Mouse (Mus musculus) hindbrain, postnatal 0 days (tissue): Measurements from ENCODE around the gene Med17. TPM values are rescaled to one million over a fixed set of nuclear protein-coding genes. Genes with fewer than 3 reads are reported as not detected.

Source experiments
- ATAC-seq: fragments of 200-750 bp; cut with Nextera tagmentation; 2 replicates; pipeline ENCODE4 v1.8.0; 2017; ENCODE audit warnings: mild to moderate bottlenecking, moderate TSS enrichment, moderate library complexity
- DNase-seq: peaks from one replicate; pipeline ENCODE4 v3.0.0-alpha.2; 2015; ENCODE audit warnings: low spot score
- H3K27ac ChIP-seq: fragments of 300-500 bp; sonication (generic); 2 replicates; pipeline ENCODE4 v1.5.1; 2014; ENCODE audit warnings: mild to moderate bottlenecking
- H3K27me3 ChIP-seq: fragments of 300-500 bp; sonication (generic); 2 replicates; pipeline ENCODE4 v1.6.1; 2014; ENCODE audit warnings: low read length, mixed read lengths; ENCODE audit not compliant: insufficient read depth
- H3K36me3 ChIP-seq: fragments of 300-500 bp; sonication (generic); 2 replicates; pipeline ENCODE4 v1.6.1; 2014; ENCODE audit warnings: low read length, mixed read lengths; ENCODE audit not compliant: insufficient read depth
- H3K4me1 ChIP-seq: fragments of 300-500 bp; sonication (generic); 2 replicates; pipeline ENCODE4 v1.6.1; 2014; ENCODE audit warnings: antibody characterized with exemption, low read length, mixed read lengths; ENCODE audit not compliant: insufficient read depth
- H3K4me2 ChIP-seq: fragments of 300-500 bp; sonication (generic); 2 replicates; pipeline ENCODE4 v1.6.1; 2014; ENCODE audit warnings: low read depth, mild to moderate bottlenecking, low read length, moderate library complexity, mixed read lengths
- H3K4me3 ChIP-seq: fragments of 300-500 bp; sonication (generic); 2 replicates; pipeline ENCODE4 v1.5.1; 2014; ENCODE audit warnings: low read length
- H3K9ac ChIP-seq: fragments of 300-500 bp; sonication (generic); replicated peaks from 2 replicates; pipeline ENCODE4 v1.6.1; 2014; ENCODE audit warnings: mild to moderate bottlenecking, low read length, moderate library complexity, mixed read lengths
- H3K9me3 ChIP-seq: fragments of 300-500 bp; sonication (generic); 2 replicates; pipeline ENCODE4 v1.6.1; 2016; ENCODE audit warnings: low read length, mixed read lengths
- CTCF ChIP-seq: IDR thresholded peaks from 2 replicates; pipeline ENCODE4 v1.5.1; 2016; ENCODE audit warnings: antibody characterized with exemption, control low read depth, low read depth
- WGBS: fragments of 180-500 bp; shearing (Covaris S2); extraction: QIAGEN DNeasy Blood & Tissue Kit; methylation state at CpG from one replicate; pipeline ENCODE4 v1.1.7; 2014; 5-methylcytosine and 5-hydroxymethylcytosine counted together
- polyA plus RNA-seq: library from polyadenylated mRNA; unstranded; fragments of >200 nt; fragmentation: Nextera tagmentation; extraction: Ambion mirVana; gene quantifications from 2 replicates; pipeline ENCODE4 v1.2.1, GENCODE M21; 2015
- total RNA-seq: library from RNA; depleted of rRNA; stranded (reverse); fragments of >200 nt; gene quantifications from 2 replicates; pipeline ENCODE4 v1.2.3, GENCODE M21; 2014

Gene Med17
- total and polyA plus RNA-seq, 2 experiments from 2014 or later = 19.0 to 21.9 TPM

- H3K27me3 ChIP-seq = no peaks in the 10 kb centered on the region
- H3K4me2 ChIP-seq = no peak overlapping the region
- H3K9me3 ChIP-seq = no peaks in the 10 kb centered on the region
- peaks cover 6% of the 10 kb centered on the region; the same call in 1 of the 2 replicates for H3K36me3 ChIP-seq
- H3K4me3 ChIP-seq = no peak overlapping the region
- no peak for DNase-seq
- H3K4me1 ChIP-seq = no peaks in the 10 kb centered on the region
- H3K27ac ChIP-seq = no peak overlapping the region
- H3K9ac ChIP-seq = no peak overlapping the region
- no peak for ATAC-seq
- WGBS = 92% methylated on average over 6 of the region's 6 CpGs
- TF ChIP-seq CTCF = no peak
These were observed 9.5 kb upstream of the Med17 start for GRCm38 (mm10) chr9:15289251-15289650.

GRCm38 (mm10) chr9:15288402-15288801 is 8.7 kb upstream of the Med17 start:
- WGBS = 92% methylated on average over 3 of the region's 3 CpGs
- ATAC-seq = no peak
- H3K27ac ChIP-seq = no peak overlapping the region
- no peak for DNase-seq
- no peaks in the 10 kb centered on the region for H3K4me1 ChIP-seq
- H3K4me3 ChIP-seq = no peak overlapping the region
- peaks cover 6% of the 10 kb centered on the region; the same call in 1 of the 2 replicates for H3K36me3 ChIP-seq
- H3K9me3 ChIP-seq = no peaks in the 10 kb centered on the region
- H3K4me2 ChIP-seq = no peak overlapping the region
- H3K9ac ChIP-seq = no peak overlapping the region
- TF ChIP-seq CTCF = no peak
- H3K27me3 ChIP-seq = no peaks in the 10 kb centered on the region

GRCm38 (mm10) chr9:15287846-15288245 is 8.1 kb upstream of the Med17 start:
- Histone ChIP-seq H3K27ac (no peak overlapping the region), H3K4me3 (no peak overlapping the region), H3K9ac (no peak overlapping the region), H3K36me3 (peaks cover 6% of the 10 kb centered on the region; the same call in 1 of the 2 replicates), H3K9me3 (no peaks in the 10 kb centered on the region), H3K27me3 (no peaks in the 10 kb centered on the region), H3K4me1 (no peaks in the 10 kb centered on the region), H3K4me2 (no peak overlapping the region)
- DNase-seq (no peak), ATAC-seq (no peak)
- TF ChIP-seq CTCF = no peak
- WGBS = 53% methylated on average over 6 of the region's 6 CpGs

GRCm38 (mm10) chr9:15285443-15285842 is 5.7 kb upstream of the Med17 start:
- DNase-seq = no peak
- H3K27ac ChIP-seq = no peak overlapping the region
- H3K4me2 ChIP-seq = no peak overlapping the region
- H3K36me3 ChIP-seq = peaks cover 3% of the 10 kb centered on the region; the same call in 1 of the 2 replicates
- H3K4me1 ChIP-seq = 0 out of 2 replicates have a peak, but pooled peaks cover 3% of the 10 kb centered on the region
- 67% methylated on average over 3 of the region's 3 CpGs for WGBS
- no peaks in the 10 kb centered on the region for H3K27me3 ChIP-seq
- TF ChIP-seq CTCF = peak; percentile 41; the same call in 1 of the 2 replicates
- H3K4me3 ChIP-seq = no peak overlapping the region
- no peak for ATAC-seq
- H3K9ac ChIP-seq = no peak overlapping the region
- H3K9me3 ChIP-seq = no peaks in the 10 kb centered on the region

- ATAC-seq (no peak), DNase-seq (no peak)
- H3K27ac ChIP-seq = peak overlapping the region; percentile 94; the same call in 1 of the 2 replicates
- peaks cover 14% of the 10 kb centered on the region; the same call in 1 of the 2 replicates for H3K36me3 ChIP-seq
- H3K4me2 ChIP-seq = peak overlapping the region; percentile 59
- peak overlapping the region; percentile 95 for H3K4me3 ChIP-seq
- no peaks in the 10 kb centered on the region for H3K27me3 ChIP-seq
- 45% methylated on average over 5 of the region's 5 CpGs for WGBS
- no peaks in the 10 kb centered on the region for H3K9me3 ChIP-seq
- peak overlapping the region; percentile 87 for H3K9ac ChIP-seq
- peaks cover 4% of the 10 kb centered on the region; the same call in 1 of the 2 replicates for H3K4me1 ChIP-seq
- no peak for TF ChIP-seq CTCF
These were observed 754 bp upstream of the Med17 start for GRCm38 (mm10) chr9:15280491-15280879.

GRCm38 (mm10) chr9:15279139-15279648 is 537 bp downstream of the Med17 start:
- Histone ChIP-seq H3K27me3 (no peaks in the 10 kb centered on the region), H3K4me2 (peak overlapping the region; percentile 59), H3K36me3 (peaks cover 27% of the 10 kb centered on the region; the same call in 1 of the 2 replicates), H3K4me1 (peaks cover 4% of the 10 kb centered on the region; the same call in 1 of the 2 replicates), H3K9me3 (no peaks in the 10 kb centered on the region), H3K4me3 (peak overlapping the region; percentile 95), H3K9ac (peak overlapping the region; percentile 87), H3K27ac (peak overlapping the region; percentile 94)
- 9% methylated on average over 19 of the region's 19 CpGs for WGBS
- ATAC-seq = no peak; the same call in 1 of the 2 replicates
- DNase-seq = no peak
- no peak for TF ChIP-seq CTCF

- WGBS = 90% methylated on average over 3 of the region's 3 CpGs
- H3K9ac ChIP-seq = no peak overlapping the region
- no peak overlapping the region for H3K4me3 ChIP-seq
- peaks cover 4% of the 10 kb centered on the region; the same call in 1 of the 2 replicates for H3K4me1 ChIP-seq
- DNase-seq (no peak), ATAC-seq (no peak)
- peak overlapping the region; percentile 59; the same call in 1 of the 2 replicates for H3K4me2 ChIP-seq
- peaks cover 35% of the 10 kb centered on the region; the same call in 1 of the 2 replicates for H3K36me3 ChIP-seq
- H3K27ac ChIP-seq = no peak overlapping the region
- no peaks in the 10 kb centered on the region for H3K27me3 ChIP-seq
- H3K9me3 ChIP-seq = no peaks in the 10 kb centered on the region
- TF ChIP-seq CTCF = no peak
These were observed 1.4 kb downstream of the Med17 start for GRCm38 (mm10) chr9:15278343-15278742.
